Mouse (Mus musculus): ENCODE measurements around the gene Atp2b1. TPM values are rescaled to one million over a fixed set of nuclear protein-coding genes. Genes with fewer than 3 reads are reported as not detected.

The Atp2b1 gene
- total and polyA plus RNA-seq, 3 experiments, result 15.1 to 74.4 (median 64.6) TPM

- Histone ChIP-seq H3K9ac (ENCODE audit: low read depth, low read length) (no peak overlapping the region), H3K4me3 (no peak overlapping the region), H3K79me2 (replicated peaks; ENCODE audit: control insufficient read depth, insufficient read depth, low read length) (no peaks in the 10 kb centered on the region), H3K27me3 (ENCODE audit: control insufficient read depth, insufficient read depth, low read length) (no peaks in the 10 kb centered on the region), H3K4me1 (ENCODE audit: control insufficient read depth, insufficient read depth, low read length) (no peaks in the 10 kb centered on the region), H3K27ac (no peak overlapping the region), H3K36me3 (ENCODE audit: control insufficient read depth, insufficient read depth, low read length) (peaks cover 13% of the 10 kb centered on the region)
- intact Hi-C loops (cut with DNase I), result no loop called here
- TF ChIP-seq POLR2A (IDR thresholded peaks at IDR 0.05; ENCODE audit: insufficient read depth, low read depth, low read length), result no peak
- no peak for TF ChIP-seq EP300 (IDR thresholded peaks at IDR 0.05; ENCODE audit: insufficient read depth, low read depth, low read length)
- TF ChIP-seq CTCF (IDR thresholded peaks at IDR 0.05), result no peak
- 74% methylated on average over 3 of the region's 3 CpGs for WGBS
- no peak for DNase-seq
Observed at GRCm38 (mm10) chr10:99004866-99005265, 90.7 kb downstream of the Atp2b1 start.

GRCm38 (mm10) chr10:99011084-99011483 lies 96.9 kb downstream of the Atp2b1 start:
- TF ChIP-seq EP300 (IDR thresholded peaks at IDR 0.05; ENCODE audit: insufficient read depth, low read depth, low read length), result no peak
- TF ChIP-seq POLR2A (IDR thresholded peaks at IDR 0.05; ENCODE audit: insufficient read depth, low read depth, low read length), result no peak
- TF ChIP-seq CTCF (IDR thresholded peaks at IDR 0.05), result no peak
- no peak overlapping the region for H3K27ac ChIP-seq
- no peaks in the 10 kb centered on the region for H3K79me2 ChIP-seq (replicated peaks; ENCODE audit: control insufficient read depth, insufficient read depth, low read length)
- 62% methylated on average over 3 of the region's 3 CpGs for WGBS
- H3K4me1 ChIP-seq (ENCODE audit: control insufficient read depth, insufficient read depth, low read length), result no peaks in the 10 kb centered on the region
- H3K9ac ChIP-seq (ENCODE audit: low read depth, low read length), result no peak overlapping the region
- peaks cover 9% of the 10 kb centered on the region for H3K36me3 ChIP-seq (ENCODE audit: control insufficient read depth, insufficient read depth, low read length)
- H3K27me3 ChIP-seq (ENCODE audit: control insufficient read depth, insufficient read depth, low read length), result no peaks in the 10 kb centered on the region
- no peak for DNase-seq
- intact Hi-C loops (cut with DNase I), result no loop called here
- H3K4me3 ChIP-seq, result no peak overlapping the region

GRCm38 (mm10) chr10:99012086-99012485 lies 97.9 kb downstream of the Atp2b1 start:
- intact Hi-C loops (cut with DNase I), result no loop called here
- 75% methylated on average over 5 of the region's 5 CpGs for WGBS
- H3K79me2 ChIP-seq (replicated peaks; ENCODE audit: control insufficient read depth, insufficient read depth, low read length), result no peaks in the 10 kb centered on the region

GRCm38 (mm10) chr10:99014737-99015136 lies 100.5 kb downstream of the Atp2b1 start:
- Histone ChIP-seq H3K36me3 (ENCODE audit: control insufficient read depth, insufficient read depth, low read length) (peaks cover 9% of the 10 kb centered on the region), H3K4me3 (no peak overlapping the region), H3K4me1 (ENCODE audit: control insufficient read depth, insufficient read depth, low read length) (no peaks in the 10 kb centered on the region), H3K27ac (no peak overlapping the region), H3K27me3 (ENCODE audit: control insufficient read depth, insufficient read depth, low read length) (no peaks in the 10 kb centered on the region), H3K79me2 (replicated peaks; ENCODE audit: control insufficient read depth, insufficient read depth, low read length) (no peaks in the 10 kb centered on the region), H3K9ac (ENCODE audit: low read depth, low read length) (no peak overlapping the region)
- intact Hi-C loops (cut with DNase I), result no loop called here
- DNase-seq, result no peak
- TF ChIP-seq EP300 (IDR thresholded peaks at IDR 0.05; ENCODE audit: insufficient read depth, low read depth, low read length) (no peak), CTCF (IDR thresholded peaks at IDR 0.05) (no peak), POLR2A (IDR thresholded peaks at IDR 0.05; ENCODE audit: insufficient read depth, low read depth, low read length) (no peak)
- 95% methylated on average over 13 of the region's 13 CpGs for WGBS

More at GRCm38 (mm10) chr10:99012086-99012485, 97.9 kb downstream of the Atp2b1 start:
- Histone ChIP-seq H3K4me3 (no peak overlapping the region), H3K27me3 (ENCODE audit: control insufficient read depth, insufficient read depth, low read length) (no peaks in the 10 kb centered on the region), H3K9ac (ENCODE audit: low read depth, low read length) (no peak overlapping the region), H3K36me3 (ENCODE audit: control insufficient read depth, insufficient read depth, low read length) (peaks cover 9% of the 10 kb centered on the region), H3K27ac (no peak overlapping the region), H3K4me1 (ENCODE audit: control insufficient read depth, insufficient read depth, low read length) (no peaks in the 10 kb centered on the region)
- no peak for TF ChIP-seq EP300 (IDR thresholded peaks at IDR 0.05; ENCODE audit: insufficient read depth, low read depth, low read length)
- no peak for TF ChIP-seq CTCF (IDR thresholded peaks at IDR 0.05)
- DNase-seq, result no peak

GRCm38 (mm10) chr10:99016996-99017395 lies 102.8 kb downstream of the Atp2b1 start:
- H3K27ac ChIP-seq, result no peak overlapping the region
- no peak overlapping the region for H3K4me3 ChIP-seq
- peaks cover 5% of the 10 kb centered on the region for H3K36me3 ChIP-seq (ENCODE audit: control insufficient read depth, insufficient read depth, low read length)
- WGBS, result 84% methylated on average over 5 of the region's 5 CpGs
- DNase-seq, result no peak
- no peak for TF ChIP-seq CTCF (IDR thresholded peaks at IDR 0.05)
- TF ChIP-seq EP300 (IDR thresholded peaks at IDR 0.05; ENCODE audit: insufficient read depth, low read depth, low read length), result no peak
- TF ChIP-seq POLR2A (IDR thresholded peaks at IDR 0.05; ENCODE audit: insufficient read depth, low read depth, low read length), result no peak
- no peaks in the 10 kb centered on the region for H3K27me3 ChIP-seq (ENCODE audit: control insufficient read depth, insufficient read depth, low read length)
- intact Hi-C loops (cut with DNase I), result no loop called here
- H3K9ac ChIP-seq (ENCODE audit: low read depth, low read length), result no peak overlapping the region
- no peaks in the 10 kb centered on the region for H3K79me2 ChIP-seq (replicated peaks; ENCODE audit: control insufficient read depth, insufficient read depth, low read length)
- H3K4me1 ChIP-seq (ENCODE audit: control insufficient read depth, insufficient read depth, low read length), result no peaks in the 10 kb centered on the region

GRCm38 (mm10) chr10:99027462-99027861 lies 113.3 kb downstream of the Atp2b1 start:
- 77% methylated on average over 5 of the region's 5 CpGs for WGBS
- no peak overlapping the region for H3K9ac ChIP-seq (ENCODE audit: low read depth, low read length)
- no peaks in the 10 kb centered on the region for H3K36me3 ChIP-seq (ENCODE audit: control insufficient read depth, insufficient read depth, low read length)
- no peaks in the 10 kb centered on the region for H3K79me2 ChIP-seq (replicated peaks; ENCODE audit: control insufficient read depth, insufficient read depth, low read length)
- H3K27ac ChIP-seq, result no peak overlapping the region
- TF ChIP-seq EP300 (IDR thresholded peaks at IDR 0.05; ENCODE audit: insufficient read depth, low read depth, low read length), result no peak
- TF ChIP-seq CTCF (IDR thresholded peaks at IDR 0.05), result no peak
- no peak for TF ChIP-seq POLR2A (IDR thresholded peaks at IDR 0.05; ENCODE audit: insufficient read depth, low read depth, low read length)
- intact Hi-C loops (cut with DNase I), result no loop called here
- no peaks in the 10 kb centered on the region for H3K4me1 ChIP-seq (ENCODE audit: control insufficient read depth, insufficient read depth, low read length)
- no peak overlapping the region for H3K4me3 ChIP-seq
- no peaks in the 10 kb centered on the region for H3K27me3 ChIP-seq (ENCODE audit: control insufficient read depth, insufficient read depth, low read length)
- DNase-seq, result no peak
